Mouse (Mus musculus): Measurements from ENCODE around the gene Ttc5. TPM values are rescaled to one million over a fixed set of nuclear protein-coding genes. Genes with fewer than 3 reads are reported as not detected.

Gene Ttc5
- polyA plus RNA-seq, 1 experiment from 2014 or later: 85.3 TPM

- Histone ChIP-seq H3K27ac (replicated peaks; ENCODE audit: low read depth, low read length) (no peak overlapping the region), H3K36me3 (ENCODE audit: control insufficient read depth, insufficient read depth, low read length) (no peaks in the 10 kb centered on the region), H3K4me2 (ENCODE audit: low read depth, severe bottlenecking) (no peak overlapping the region), H3K27me3 (ENCODE audit: control insufficient read depth, insufficient read depth, low read length) (no peaks in the 10 kb centered on the region), H3K9ac (ENCODE audit: low read length) (no peak overlapping the region), H3K4me3 (ENCODE audit: low read depth, low read length) (no peak overlapping the region), H3K4me1 (ENCODE audit: control insufficient read depth, insufficient read depth, low read length) (no peaks in the 10 kb centered on the region), H3K9me3 (ENCODE audit: control insufficient read depth, low read length) (no peaks in the 10 kb centered on the region)
- no peak for ATAC-seq (ENCODE audit: insufficient number of reproducible peaks, low FRiP score, low TSS enrichment, low read depth)
- no peak for DNase-seq (ENCODE audit: low spot score)
- WGBS: 91% methylated on average over 24 of the region's 24 CpGs
Measured at GRCm38 (mm10) chr14:50795261-50795935, 10.1 kb upstream of the Ttc5 start.

GRCm38 (mm10) chr14:50788157-50788556 is 2.8 kb upstream of the Ttc5 start:
- no peak for DNase-seq (ENCODE audit: low spot score)
- Histone ChIP-seq H3K27me3 (ENCODE audit: control insufficient read depth, insufficient read depth, low read length) (no peaks in the 10 kb centered on the region), H3K4me3 (ENCODE audit: low read depth, low read length) (no peak overlapping the region), H3K36me3 (ENCODE audit: control insufficient read depth, insufficient read depth, low read length) (0 out of 2 replicates have a peak, but pooled peaks cover under 1% of the 10 kb centered on the region), H3K27ac (replicated peaks; ENCODE audit: low read depth, low read length) (no peak overlapping the region), H3K9me3 (ENCODE audit: control insufficient read depth, low read length) (no peaks in the 10 kb centered on the region), H3K4me1 (ENCODE audit: control insufficient read depth, insufficient read depth, low read length) (0 out of 2 replicates have a peak, but pooled peaks cover 3% of the 10 kb centered on the region), H3K9ac (ENCODE audit: low read length) (no peak overlapping the region), H3K4me2 (ENCODE audit: low read depth, severe bottlenecking) (no peak overlapping the region)
- WGBS: 13% methylated on average over 2 of the region's 2 CpGs
- ATAC-seq (ENCODE audit: insufficient number of reproducible peaks, low FRiP score, low TSS enrichment, low read depth): no peak

- DNase-seq (ENCODE audit: low spot score): peak; percentile 38
- Histone ChIP-seq H3K4me1 (ENCODE audit: control insufficient read depth, insufficient read depth, low read length) (0 out of 2 replicates have a peak, but pooled peaks cover 3% of the 10 kb centered on the region), H3K27ac (replicated peaks; ENCODE audit: low read depth, low read length) (no peak overlapping the region), H3K4me3 (ENCODE audit: low read depth, low read length) (peak overlapping the region; percentile 75), H3K9me3 (ENCODE audit: control insufficient read depth, low read length) (no peaks in the 10 kb centered on the region), H3K36me3 (ENCODE audit: control insufficient read depth, insufficient read depth, low read length) (peaks cover 2% of the 10 kb centered on the region; the same call in 1 of the 2 replicates), H3K4me2 (ENCODE audit: low read depth, severe bottlenecking) (peak overlapping the region; percentile 49), H3K27me3 (ENCODE audit: control insufficient read depth, insufficient read depth, low read length) (no peaks in the 10 kb centered on the region), H3K9ac (ENCODE audit: low read length) (peak overlapping the region; percentile 81)
- ATAC-seq (ENCODE audit: insufficient number of reproducible peaks, low FRiP score, low TSS enrichment, low read depth): no peak
- WGBS: 29% methylated on average over 16 of the region's 16 CpGs
Measured at GRCm38 (mm10) chr14:50784391-50785250, 698 bp downstream of the Ttc5 start.

- no peak overlapping the region for H3K9ac ChIP-seq (ENCODE audit: low read length)
Measured at GRCm38 (mm10) chr14:50782166-50782565, 3.2 kb downstream of the Ttc5 start.

GRCm38 (mm10) chr14:50771342-50771741 is 14.0 kb downstream of the Ttc5 start:
- Histone ChIP-seq H3K9me3 (ENCODE audit: control insufficient read depth, low read length) (no peaks in the 10 kb centered on the region), H3K4me1 (ENCODE audit: control insufficient read depth, insufficient read depth, low read length) (no peaks in the 10 kb centered on the region), H3K9ac (ENCODE audit: low read length) (no peak overlapping the region), H3K27ac (replicated peaks; ENCODE audit: low read depth, low read length) (no peak overlapping the region), H3K4me2 (ENCODE audit: low read depth, severe bottlenecking) (no peak overlapping the region), H3K36me3 (ENCODE audit: control insufficient read depth, insufficient read depth, low read length) (peaks cover 6% of the 10 kb centered on the region), H3K4me3 (ENCODE audit: low read depth, low read length) (no peak overlapping the region), H3K27me3 (ENCODE audit: control insufficient read depth, insufficient read depth, low read length) (no peaks in the 10 kb centered on the region)
- no peak for DNase-seq (ENCODE audit: low spot score)
- 83% methylated on average over 2 of the region's 2 CpGs for WGBS
- ATAC-seq (ENCODE audit: insufficient number of reproducible peaks, low FRiP score, low TSS enrichment, low read depth): no peak

More at GRCm38 (mm10) chr14:50782166-50782565, 3.2 kb downstream of the Ttc5 start:
- Histone ChIP-seq H3K4me2 (ENCODE audit: low read depth, severe bottlenecking) (no peak overlapping the region), H3K36me3 (ENCODE audit: control insufficient read depth, insufficient read depth, low read length) (peaks cover 4% of the 10 kb centered on the region; the same call in 1 of the 2 replicates), H3K4me1 (ENCODE audit: control insufficient read depth, insufficient read depth, low read length) (0 out of 2 replicates have a peak, but pooled peaks cover 3% of the 10 kb centered on the region), H3K4me3 (ENCODE audit: low read depth, low read length) (no peak overlapping the region), H3K27ac (replicated peaks; ENCODE audit: low read depth, low read length) (no peak overlapping the region), H3K9me3 (ENCODE audit: control insufficient read depth, low read length) (no peaks in the 10 kb centered on the region), H3K27me3 (ENCODE audit: control insufficient read depth, insufficient read depth, low read length) (no peaks in the 10 kb centered on the region)
- WGBS: 89% methylated on average over 3 of the region's 3 CpGs
- DNase-seq (ENCODE audit: low spot score) (no peak), ATAC-seq (ENCODE audit: insufficient number of reproducible peaks, low FRiP score, low TSS enrichment, low read depth) (no peak)

- Histone ChIP-seq H3K4me1 (ENCODE audit: control insufficient read depth, insufficient read depth, low read length) (no peaks in the 10 kb centered on the region), H3K27me3 (ENCODE audit: control insufficient read depth, insufficient read depth, low read length) (no peaks in the 10 kb centered on the region), H3K9ac (ENCODE audit: low read length) (no peak overlapping the region), H3K4me3 (ENCODE audit: low read depth, low read length) (no peak overlapping the region), H3K27ac (replicated peaks; ENCODE audit: low read depth, low read length) (no peak overlapping the region), H3K9me3 (ENCODE audit: control insufficient read depth, low read length) (no peaks in the 10 kb centered on the region), H3K36me3 (ENCODE audit: control insufficient read depth, insufficient read depth, low read length) (peaks cover 7% of the 10 kb centered on the region), H3K4me2 (ENCODE audit: low read depth, severe bottlenecking) (no peak overlapping the region)
- DNase-seq (ENCODE audit: low spot score) (no peak), ATAC-seq (ENCODE audit: insufficient number of reproducible peaks, low FRiP score, low TSS enrichment, low read depth) (no peak)
- 92% methylated on average over 6 of the region's 6 CpGs for WGBS
Measured at GRCm38 (mm10) chr14:50765736-50766135, 19.6 kb downstream of the Ttc5 start.

- H3K4me3 ChIP-seq (ENCODE audit: low read depth, low read length): no peak overlapping the region
- 78% methylated on average over 5 of the region's 5 CpGs for WGBS
- H3K9ac ChIP-seq (ENCODE audit: low read length): no peak overlapping the region
- no peaks in the 10 kb centered on the region for H3K9me3 ChIP-seq (ENCODE audit: control insufficient read depth, low read length)
- no peaks in the 10 kb centered on the region for H3K4me1 ChIP-seq (ENCODE audit: control insufficient read depth, insufficient read depth, low read length)
- no peak overlapping the region for H3K27ac ChIP-seq (replicated peaks; ENCODE audit: low read depth, low read length)
- DNase-seq (ENCODE audit: low spot score): no peak
- no peak for ATAC-seq (ENCODE audit: insufficient number of reproducible peaks, low FRiP score, low TSS enrichment, low read depth)
- H3K27me3 ChIP-seq (ENCODE audit: control insufficient read depth, insufficient read depth, low read length): no peaks in the 10 kb centered on the region
- H3K4me2 ChIP-seq (ENCODE audit: low read depth, severe bottlenecking): no peak overlapping the region
- H3K36me3 ChIP-seq (ENCODE audit: control insufficient read depth, insufficient read depth, low read length): no peaks in the 10 kb centered on the region
Measured at GRCm38 (mm10) chr14:50758416-50759085, 26.8 kb downstream of the Ttc5 start.

- Histone ChIP-seq H3K4me2 (ENCODE audit: low read depth, severe bottlenecking) (no peak within 1 kb of the TSS), H3K27me3 (ENCODE audit: control insufficient read depth, insufficient read depth, low read length) (no peaks in the 10 kb centered on the region), H3K9me3 (ENCODE audit: control insufficient read depth, low read length) (no peaks in the 10 kb centered on the region), H3K4me3 (ENCODE audit: low read depth, low read length) (no peak within 1 kb of the TSS), H3K27ac (replicated peaks; ENCODE audit: low read depth, low read length) (no peak within 1 kb of the TSS), H3K4me1 (ENCODE audit: control insufficient read depth, insufficient read depth, low read length) (no peaks in the 10 kb centered on the region), H3K9ac (ENCODE audit: low read length) (no peak within 1 kb of the TSS), H3K36me3 (ENCODE audit: control insufficient read depth, insufficient read depth, low read length) (no peaks in the 10 kb centered on the region)
- ATAC-seq (ENCODE audit: insufficient number of reproducible peaks, low FRiP score, low TSS enrichment, low read depth) (no peak), DNase-seq (ENCODE audit: low spot score) (no peak)
Measured at GRCm38 (mm10) chr14:50744994-50745393, 40.3 kb downstream of the Ttc5 start, which contains the start of gene Olfr749. Gene Olfr749, minus strand, starts transcription at chr14:50745094.

All from limb, embryonic 11.5 days (tissue).